Mouse (Mus musculus) liver, embryonic 14.5 days (tissue): ENCODE results near the gene Zbtb38.

ENCODE experiments used
- CTCF ChIP-seq: IDR thresholded peaks from 2 replicates; pipeline ENCODE4 v1.5.1; 2016; ENCODE audit warnings: antibody characterized with exemption, low read depth, control low read depth
- EP300 ChIP-seq: IDR thresholded peaks from 2 replicates; pipeline ENCODE4 v1.6.1; 2016; ENCODE audit warnings: antibody characterized with exemption, low read depth

DNA sequence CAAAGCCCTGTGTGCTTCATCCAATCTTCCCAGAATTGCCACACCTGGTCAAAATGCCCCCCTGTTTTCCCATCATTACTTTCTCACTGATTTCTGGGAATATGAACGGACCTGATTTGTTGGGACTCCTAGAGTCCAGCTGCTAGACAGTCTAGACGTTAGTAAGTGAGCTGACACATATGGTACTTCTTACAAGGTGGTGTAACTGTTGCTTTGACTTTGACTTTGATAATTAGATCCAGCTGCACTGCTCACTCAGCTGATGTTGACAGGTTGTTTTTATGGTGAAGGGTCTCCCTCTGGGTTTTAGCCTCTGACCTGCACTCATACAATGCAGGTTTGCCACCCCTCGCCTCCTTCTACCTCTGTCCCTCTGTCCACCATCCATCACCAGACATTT lies 17.8 kb upstream of the Zbtb38 start:
- no peak for TF ChIP-seq CTCF
- no peak for TF ChIP-seq EP300
